Mouse (Mus musculus): ENCODE results near the gene Fam222b. TPM values are rescaled to one million over a fixed set of nuclear protein-coding genes. Genes with fewer than 3 reads are reported as not detected.

The Fam222b gene
- total and polyA plus RNA-seq, 2 experiments from 2014 or later: 10.8 to 11.1 TPM

- peak; percentile 84 for ATAC-seq (ENCODE audit: insufficient read depth, low read depth)
- Histone ChIP-seq H3K27ac (ENCODE audit: low read depth) (peak within 1 kb of the TSS; percentile 95), H3K4me2 (ENCODE audit: low read depth, low read length) (peak within 1 kb of the TSS; percentile 95), H3K36me3 (replicated peaks; ENCODE audit: control insufficient read depth, insufficient read depth, low read length) (peaks cover 13% of the 10 kb centered on the region), H3K9me3 (replicated peaks; ENCODE audit: control insufficient read depth, low read length) (no peaks in the 10 kb centered on the region), H3K27me3 (ENCODE audit: control insufficient read depth, insufficient read depth, low read length) (no peaks in the 10 kb centered on the region), H3K4me1 (ENCODE audit: control insufficient read depth, insufficient read depth) (peaks cover 31% of the 10 kb centered on the region), H3K9ac (replicated peaks; ENCODE audit: low read depth, low read length) (peak within 1 kb of the TSS; percentile 91), H3K4me3 (ENCODE audit: low read depth, low read length) (peak within 1 kb of the TSS; percentile 91)
- no peak for TF ChIP-seq EP300 (IDR thresholded peaks at IDR 0.05; ENCODE audit: low read depth)
- TF ChIP-seq CTCF (IDR thresholded peaks at IDR 0.05; ENCODE audit: low read depth): 0 out of 2 replicates have a peak, but pooled peaks have one; percentile 6
- peak; percentile 78 for DNase-seq (ENCODE audit: low spot score)
- WGBS: under 1% methylated on average over 66 of the region's 78 CpGs
These were observed 70.7 kb downstream of the Fam222b start, which contains the start of gene Traf4 for GRCm38 (mm10) chr11:78164924-78165760. Gene Traf4 (minus strand): TSS chr11:78165589.

GRCm38 (mm10) chr11:78165761-78166109 lies 71.3 kb downstream of the Fam222b start:
- Histone ChIP-seq H3K4me2 (ENCODE audit: low read depth, low read length) (peak overlapping the region; percentile 95), H3K9me3 (replicated peaks; ENCODE audit: control insufficient read depth, low read length) (no peaks in the 10 kb centered on the region), H3K27ac (ENCODE audit: low read depth) (peak overlapping the region; percentile 95), H3K4me1 (ENCODE audit: control insufficient read depth, insufficient read depth) (peaks cover 31% of the 10 kb centered on the region), H3K4me3 (ENCODE audit: low read depth, low read length) (peak overlapping the region; percentile 91), H3K36me3 (replicated peaks; ENCODE audit: control insufficient read depth, insufficient read depth, low read length) (peaks cover 7% of the 10 kb centered on the region), H3K27me3 (ENCODE audit: control insufficient read depth, insufficient read depth, low read length) (no peaks in the 10 kb centered on the region), H3K9ac (replicated peaks; ENCODE audit: low read depth, low read length) (peak overlapping the region; percentile 91)
- DNase-seq (ENCODE audit: low spot score) (no peak), ATAC-seq (ENCODE audit: insufficient read depth, low read depth) (peak; percentile 15)
- no peak for TF ChIP-seq CTCF (IDR thresholded peaks at IDR 0.05; ENCODE audit: low read depth)
- no peak for TF ChIP-seq EP300 (IDR thresholded peaks at IDR 0.05; ENCODE audit: low read depth)
- WGBS: 2% methylated on average over 16 of the region's 16 CpGs

- DNase-seq (ENCODE audit: low spot score) (no peak), ATAC-seq (ENCODE audit: insufficient read depth, low read depth) (no peak)
- Histone ChIP-seq H3K9ac (replicated peaks; ENCODE audit: low read depth, low read length) (peak overlapping the region; percentile 91; the same call in 1 of the 2 replicates), H3K4me1 (ENCODE audit: control insufficient read depth, insufficient read depth) (peaks cover 31% of the 10 kb centered on the region), H3K4me3 (ENCODE audit: low read depth, low read length) (peak overlapping the region; percentile 91; the same call in 1 of the 2 replicates), H3K9me3 (replicated peaks; ENCODE audit: control insufficient read depth, low read length) (no peaks in the 10 kb centered on the region), H3K4me2 (ENCODE audit: low read depth, low read length) (peak overlapping the region; percentile 95), H3K27ac (ENCODE audit: low read depth) (peak overlapping the region; percentile 95; the same call in 1 of the 2 replicates), H3K36me3 (replicated peaks; ENCODE audit: control insufficient read depth, insufficient read depth, low read length) (peaks cover 3% of the 10 kb centered on the region; the same call in 1 of the 2 replicates), H3K27me3 (ENCODE audit: control insufficient read depth, insufficient read depth, low read length) (no peaks in the 10 kb centered on the region)
- TF ChIP-seq EP300 (IDR thresholded peaks at IDR 0.05; ENCODE audit: low read depth) (no peak), CTCF (IDR thresholded peaks at IDR 0.05; ENCODE audit: low read depth) (no peak)
- 53% methylated on average over 4 of the region's 4 CpGs for WGBS
These were observed 71.7 kb downstream of the Fam222b start for GRCm38 (mm10) chr11:78166161-78166560.

GRCm38 (mm10) chr11:78166640-78167039 lies 72.2 kb downstream of the Fam222b start:
- Histone ChIP-seq H3K4me2 (ENCODE audit: low read depth, low read length) (no peak overlapping the region), H3K36me3 (replicated peaks; ENCODE audit: control insufficient read depth, insufficient read depth, low read length) (no peaks in the 10 kb centered on the region), H3K27ac (ENCODE audit: low read depth) (no peak overlapping the region), H3K4me3 (ENCODE audit: low read depth, low read length) (no peak overlapping the region), H3K4me1 (ENCODE audit: control insufficient read depth, insufficient read depth) (peaks cover 31% of the 10 kb centered on the region), H3K9me3 (replicated peaks; ENCODE audit: control insufficient read depth, low read length) (no peaks in the 10 kb centered on the region), H3K27me3 (ENCODE audit: control insufficient read depth, insufficient read depth, low read length) (no peaks in the 10 kb centered on the region), H3K9ac (replicated peaks; ENCODE audit: low read depth, low read length) (no peak overlapping the region)
- no peak for TF ChIP-seq EP300 (IDR thresholded peaks at IDR 0.05; ENCODE audit: low read depth)
- no peak for TF ChIP-seq CTCF (IDR thresholded peaks at IDR 0.05; ENCODE audit: low read depth)
- 71% methylated on average over 6 of the region's 6 CpGs for WGBS
- DNase-seq (ENCODE audit: low spot score): no peak
- ATAC-seq (ENCODE audit: insufficient read depth, low read depth): no peak

GRCm38 (mm10) chr11:78167257-78167959 lies 72.9 kb downstream of the Fam222b start:
- ATAC-seq (ENCODE audit: insufficient read depth, low read depth) (no peak), DNase-seq (ENCODE audit: low spot score) (no peak)
- peaks cover 28% of the 10 kb centered on the region for H3K4me1 ChIP-seq (ENCODE audit: control insufficient read depth, insufficient read depth)

More at GRCm38 (mm10) chr11:78167257-78167959, 72.9 kb downstream of the Fam222b start:
- Histone ChIP-seq H3K4me2 (ENCODE audit: low read depth, low read length) (no peak overlapping the region), H3K4me3 (ENCODE audit: low read depth, low read length) (no peak overlapping the region), H3K27me3 (ENCODE audit: control insufficient read depth, insufficient read depth, low read length) (no peaks in the 10 kb centered on the region), H3K27ac (ENCODE audit: low read depth) (no peak overlapping the region), H3K9ac (replicated peaks; ENCODE audit: low read depth, low read length) (no peak overlapping the region), H3K36me3 (replicated peaks; ENCODE audit: control insufficient read depth, insufficient read depth, low read length) (no peaks in the 10 kb centered on the region), H3K9me3 (replicated peaks; ENCODE audit: control insufficient read depth, low read length) (no peaks in the 10 kb centered on the region)
- TF ChIP-seq CTCF (IDR thresholded peaks at IDR 0.05; ENCODE audit: low read depth): no peak
- TF ChIP-seq EP300 (IDR thresholded peaks at IDR 0.05; ENCODE audit: low read depth): no peak
- 89% methylated on average over 14 of the region's 14 CpGs for WGBS
